ENCODE assay signal across 8 mouse cellular contexts in genomic region chr7:74457347-74457975, GRCm38 (mm10).
A peak's percentile ranks its signal among the peaks of the same experiment; 100 is the strongest.
DNase-seq lines count a peak whose midpoint lies in the region; ATAC-seq lines count a peak whose summit lies in the region.

No protein-coding gene starts in this region.

- ATAC-seq in liver, embryonic 11.5 days (replicated peaks; ENCODE audit: low FRiP score), result no peak

- no peak overlapping the region for H3K27ac ChIP-seq in liver, embryonic 11.5 days (ENCODE audit: low read depth, low read length)

- no peak overlapping the region for H3K4me2 ChIP-seq in liver, embryonic 11.5 days

- no peaks in the 10 kb centered on the region for H3K27me3 ChIP-seq in liver, embryonic 11.5 days (replicated peaks; ENCODE audit: control insufficient read depth, insufficient read depth, low read length)

- no peak overlapping the region for H3K9ac ChIP-seq in liver, embryonic 11.5 days (ENCODE audit: low read depth, low read length)

- no peaks in the 10 kb centered on the region for H3K36me3 ChIP-seq in liver, embryonic 11.5 days (ENCODE audit: control insufficient read depth, insufficient read depth, low read length)

- H3K4me1 ChIP-seq in liver, embryonic 11.5 days (replicated peaks; ENCODE audit: control insufficient read depth, insufficient read depth, low read length), result no peaks in the 10 kb centered on the region; the same call in 1 of the 2 replicates

- peak; percentile 43 to 78 for DNase-seq in frontal cortex, adult 2 months (ENCODE audit: extremely low spot score in 1 of 2, low spot score in 1 of 2)
- DNase-seq in frontal cortex, postnatal 10 days (ENCODE audit: low spot score in 2 of 2), result no peak
- DNase-seq in adrenal gland, postnatal 25 days, result peak; percentile 32
- DNase-seq in heart, postnatal 10 days, result peak; percentile 46 to 49
- peak; percentile 68 for DNase-seq in lung, postnatal 14 days
- no peak for DNase-seq in testis, postnatal 10 days (ENCODE audit: low spot score)
- DNase-seq in thymus, postnatal 25 days, result no peak
- no peak for DNase-seq in liver, embryonic 11.5 days (ENCODE audit: low spot score)

- no peak overlapping the region for H3K4me3 ChIP-seq in liver, embryonic 11.5 days (ENCODE audit: low read depth, low read length)

- intact Hi-C loops in heart, postnatal 10 days (cut with DNase I), result no loop called here

- no peaks in the 10 kb centered on the region for H3K9me3 ChIP-seq in liver, embryonic 11.5 days (ENCODE audit: control insufficient read depth, low read length)

- 76% methylated on average over 5 of the region's 5 CpGs for WGBS in liver, embryonic 11.5 days

Comparison
In these comparisons a context has a peak if more than half of its experiments do, and no peak if none do; other contexts are left out.
1. DNase-seq: peak in frontal cortex, adult 2 months (2 of 2), adrenal gland, postnatal 25 days (single experiment), heart, postnatal 10 days (2 of 2) and lung, postnatal 14 days (single experiment); none in frontal cortex, postnatal 10 days (0 of 2), testis, postnatal 10 days (single experiment), thymus, postnatal 25 days (single experiment) and liver, embryonic 11.5 days (single experiment).